Mouse (Mus musculus) adrenal gland, adult 18-20 months (tissue): ENCODE measurements around the gene Slc25a15. TPM values are rescaled to one million over a fixed set of nuclear protein-coding genes. Genes with fewer than 3 reads are reported as not detected.

ENCODE experiments used
- DNase-seq, 2 experiments: peaks; one replicate each; pipeline ENCODE4 v3.0.0; 2021 to 2022; ENCODE audit warnings: low spot score in 2 of 2
- total RNA-seq, 2 experiments: library from RNA; stranded (reverse); gene quantifications; 1 replicate in 1 of 2; 2 replicates in 1 of 2; pipeline ENCODE4 v1.2.3; 2021

Slc25a15 gene
- total RNA-seq, 2 experiments from 2014 or later, result 10.7 to 15.4 TPM

GRCm38 (mm10) chr8:22335426-22335825, 63.0 kb downstream of the Slc25a15 start:
- no peak for DNase-seq

Other genes with a start within 250 kb of the Slc25a15 start
- 1 to 10 TPM; 5.1 to 5.5 TPM for gene Nek3, start 232.2 kb downstream of the Slc25a15 start, total RNA-seq
- gene Ckap2, start 212.8 kb downstream of the Slc25a15 start, total RNA-seq, result 1 to 10 TPM; 1.3 to 1.6 TPM
- 10 to 100 TPM; 31.9 to 34.3 TPM for gene Vps36, start 205.8 kb downstream of the Slc25a15 start, total RNA-seq
- gene Thsd1, start 171.3 kb downstream of the Slc25a15 start, total RNA-seq, result 1 to 10 TPM; 2.1 to 2.3 TPM
- not detected for gene Tpte, start 115.2 kb downstream of the Slc25a15 start, total RNA-seq
- gene Mrps31, start 12.8 kb upstream of the Slc25a15 start, total RNA-seq, result 10 to 100 TPM; 36.6 to 44.4 TPM